Mouse (Mus musculus): ENCODE measurements at regions not wholly inside any gene's neighbourhood (a gene's known extent, or its start where the extent isn't known, plus 50 kb on each side); places are given as distances from the start of the nearest gene placed in this dataset.

DNA sequence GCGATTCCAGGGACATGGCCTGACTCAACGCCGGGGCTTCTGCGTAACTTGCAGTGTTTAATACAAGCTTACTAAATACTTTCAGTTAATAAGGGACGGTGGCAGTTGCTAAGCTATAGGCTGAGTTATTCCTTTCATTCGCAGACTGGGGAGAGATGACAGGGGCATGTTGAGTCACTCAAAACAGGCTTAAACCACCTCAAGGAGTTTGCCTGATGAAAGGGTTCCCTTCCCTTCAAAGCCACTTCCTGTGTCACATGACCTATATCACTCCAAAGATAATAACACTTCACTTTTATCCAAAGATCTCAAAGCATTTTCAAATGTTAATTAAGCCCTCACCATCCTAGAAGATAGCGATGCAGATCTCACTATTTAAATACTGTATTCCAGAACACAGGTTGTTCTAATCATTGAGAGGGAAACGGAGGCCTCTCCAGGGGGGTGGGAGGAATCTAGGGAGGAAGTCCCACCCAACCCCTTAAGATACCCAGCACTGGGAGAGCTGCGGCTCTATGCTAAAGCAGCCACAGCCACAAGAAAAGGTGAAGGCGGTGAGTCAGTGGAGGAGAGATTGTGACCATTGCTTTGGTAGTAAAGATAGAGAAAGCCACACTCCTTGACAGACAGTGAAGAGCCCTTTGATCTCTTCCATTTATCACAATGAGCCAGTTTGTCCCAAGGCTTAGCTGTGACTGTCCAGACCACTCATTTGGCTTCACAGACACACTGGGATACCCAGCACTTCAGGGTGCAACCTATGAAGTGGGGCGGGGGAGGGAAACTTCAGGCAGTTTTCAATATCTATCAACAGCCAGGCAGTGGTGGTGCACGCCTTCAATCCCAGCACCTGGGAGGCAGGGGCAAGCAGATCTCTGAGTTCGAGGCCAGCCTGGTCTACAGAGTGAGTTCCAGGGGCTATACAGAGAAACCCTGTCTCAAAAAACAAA, 182.0 kb upstream of the Cdkn3 start:
- TF ChIP-seq GATA1 (IDR thresholded peaks at IDR 0.05; ENCODE audit: borderline replicate concordance, low read length) (no peak), FLI1 (IDR thresholded peaks at IDR 0.05; ENCODE audit: low read length) (no peak)
